Mouse (Mus musculus) liver, postnatal 0 days (tissue): Measurements from ENCODE around the gene AC124502.3.
A peak's percentile ranks its signal among the peaks of the same experiment; 100 is the strongest.

Experiments
- CTCF ChIP-seq: sonication (generic); IDR thresholded peaks from 2 replicates; pipeline ENCODE4 v1.5.1; 2016; ENCODE audit warnings: antibody characterized with exemption, low read depth
- EP300 ChIP-seq: IDR thresholded peaks from 2 replicates; pipeline ENCODE4 v1.6.1; 2016; ENCODE audit warnings: antibody characterized with exemption, low read depth, mild to moderate bottlenecking

DNA sequence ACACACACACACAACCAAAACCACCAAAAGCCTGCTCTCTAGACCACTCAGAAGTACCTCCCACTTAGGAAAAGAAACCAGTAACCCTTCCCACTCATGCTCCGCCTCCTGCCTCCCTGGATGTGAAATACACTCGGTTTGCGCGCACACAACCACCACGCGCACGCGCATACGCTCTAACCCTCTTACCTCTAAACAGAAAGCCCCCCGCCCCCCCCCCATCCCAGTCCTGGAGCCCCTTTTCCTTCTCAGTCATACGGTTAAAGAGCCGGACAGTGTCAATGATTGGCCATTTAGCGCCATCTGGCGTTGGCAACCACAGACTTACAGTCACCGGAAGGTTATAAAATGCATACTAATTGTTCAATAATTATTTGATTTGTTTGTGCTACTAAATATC lies 34.3 kb downstream of the AC124502.3 start:
- peak; percentile 75 for TF ChIP-seq CTCF
- no peak for TF ChIP-seq EP300
